Mouse (Mus musculus) liver, adult 2 months (tissue): ENCODE data around the gene Olfr774. TPM values are rescaled to one million over a fixed set of nuclear protein-coding genes. Genes with fewer than 3 reads are reported as not detected.
"Not testable (repeated sequence)": the region's sequence is repeated elsewhere in the genome, so short reads cannot be mapped to it uniquely, and the experiment has no call there.

ENCODE experiments used
- DNase-seq: peaks from one replicate; pipeline ENCODE4 v3.0.0-alpha.2; 2011; ENCODE audit warnings: low read depth, low spot score; ENCODE audit errors: extremely low read depth
- H3K27ac ChIP-seq: fragments of 200-500 bp; replicated peaks from 2 replicates; pipeline ENCODE4 v1.5.1; 2012; ENCODE audit warnings: low read depth, mild to moderate bottlenecking, control low read depth, inconsistent platforms, low read length; ENCODE audit not compliant: insufficient read depth
- H3K27me3 ChIP-seq: fragments of 200-500 bp; 2 replicates; pipeline ENCODE4 v1.6.1; 2012; ENCODE audit warnings: mild to moderate bottlenecking, moderate library complexity, low read length, inconsistent platforms; ENCODE audit not compliant: control insufficient read depth, insufficient read depth
- H3K36me3 ChIP-seq: fragments of 200-500 bp; 2 replicates; pipeline ENCODE4 v1.6.1; 2012; ENCODE audit warnings: low read length, inconsistent platforms; ENCODE audit not compliant: control insufficient read depth, insufficient read depth
- H3K4me1 ChIP-seq: fragments of 200-500 bp; 2 replicates; pipeline ENCODE4 v1.6.1; 2011; ENCODE audit warnings: low read length; ENCODE audit not compliant: control insufficient read depth, insufficient read depth
- H3K4me3 ChIP-seq: fragments of 200-500 bp; 2 replicates; pipeline ENCODE4 v1.5.1; 2011; ENCODE audit warnings: low read depth, mild to moderate bottlenecking, control low read depth, low read length, moderate library complexity; ENCODE audit not compliant: insufficient read depth
- H3K79me2 ChIP-seq: fragments of 200-500 bp; 2 replicates; pipeline ENCODE4 v1.6.1; 2012; ENCODE audit warnings: inconsistent platforms, mild to moderate bottlenecking, low read length, moderate library complexity; ENCODE audit not compliant: control insufficient read depth, insufficient read depth
- H3K9ac ChIP-seq: fragments of 200-500 bp; 2 replicates; pipeline ENCODE4 v1.6.1; 2012; ENCODE audit warnings: low read depth, mild to moderate bottlenecking, control low read depth, inconsistent platforms, low read length
- CTCF ChIP-seq: fragments of 200-500 bp; IDR thresholded peaks from 2 replicates; pipeline ENCODE4 v1.5.1; 2011; ENCODE audit warnings: low read depth, low read length, control low read depth
- POLR2A ChIP-seq: fragments of 200-500 bp; IDR thresholded peaks from 2 replicates; pipeline ENCODE4 v1.6.1; 2011; ENCODE audit warnings: low read length, control low read depth; ENCODE audit not compliant: insufficient read depth; ENCODE audit errors: extremely low read depth
- WGBS: fragments of 180-500 bp; shearing (Covaris S2); methylation state at CpG from one replicate; pipeline ENCODE4 v1.1.7; 2018; 5-methylcytosine and 5-hydroxymethylcytosine counted together
- polyA plus RNA-seq: library from polyadenylated mRNA; depleted of rRNA; stranded (reverse); fragments of >200 nt; gene quantifications from 2 replicates; pipeline ENCODE4 v1.2.3, GENCODE M21; 2012; rRNA removed
- total RNA-seq: library from RNA; depleted of rRNA; stranded (reverse); fragments of >200 nt; gene quantifications from 2 replicates; pipeline ENCODE4 v1.2.3, GENCODE M21; 2014; rRNA removed

Olfr774 gene
- total RNA-seq (not detected in 2 replicates), polyA plus RNA-seq (not detected in 2 replicates)

GRCm38 (mm10) chr10:129235904-129236303 lies at the start of gene Olfr774:
Gene Olfr774 (plus strand): TSS chr10:129236204.
- H3K27ac ChIP-seq: no peak within 1 kb of the TSS
- no peak for DNase-seq
- WGBS: 54% methylated on average over 2 of the region's 2 CpGs

DNA sequence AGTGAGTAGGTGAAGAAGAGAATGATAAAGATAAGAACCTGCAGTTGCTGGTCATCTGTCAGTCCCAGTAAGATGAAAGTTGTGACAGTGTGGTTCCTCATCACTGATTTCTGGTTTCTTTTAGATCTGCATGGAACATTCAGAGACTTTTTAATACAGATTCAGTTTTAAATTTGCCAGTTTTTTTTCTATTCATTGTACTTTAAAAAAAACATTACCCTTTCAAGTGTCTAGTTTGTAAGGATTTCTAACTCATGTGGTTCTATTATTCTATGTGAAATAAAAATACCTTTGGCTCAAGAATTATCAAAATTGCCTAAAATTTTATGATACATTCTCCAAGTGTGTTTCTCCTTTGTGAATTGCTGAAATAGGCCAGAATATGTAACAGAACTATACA lies 48.7 kb upstream of the Olfr774 start, which contains the start of gene Olfr773:
Olfr773 (minus strand) TSS at position 101 of the 400 bp plus-strand sequence.
- H3K4me3 ChIP-seq, H3K4me1 ChIP-seq, H3K27me3 ChIP-seq, DNase-seq, H3K27ac ChIP-seq, H3K9ac ChIP-seq, H3K79me2 ChIP-seq, H3K36me3 ChIP-seq: not testable (repeated sequence)

More at GRCm38 (mm10) chr10:129235904-129236303, at the start of gene Olfr774:
- no peak within 1 kb of the TSS for H3K9ac ChIP-seq
- H3K4me1 ChIP-seq: no peaks in the 10 kb centered on the region
- no peaks in the 10 kb centered on the region for H3K79me2 ChIP-seq
- H3K4me3 ChIP-seq: no peak within 1 kb of the TSS
- TF ChIP-seq POLR2A (no peak), CTCF (no peak)
- H3K36me3 ChIP-seq: no peaks in the 10 kb centered on the region
- H3K27me3 ChIP-seq: no peaks in the 10 kb centered on the region

DNA sequence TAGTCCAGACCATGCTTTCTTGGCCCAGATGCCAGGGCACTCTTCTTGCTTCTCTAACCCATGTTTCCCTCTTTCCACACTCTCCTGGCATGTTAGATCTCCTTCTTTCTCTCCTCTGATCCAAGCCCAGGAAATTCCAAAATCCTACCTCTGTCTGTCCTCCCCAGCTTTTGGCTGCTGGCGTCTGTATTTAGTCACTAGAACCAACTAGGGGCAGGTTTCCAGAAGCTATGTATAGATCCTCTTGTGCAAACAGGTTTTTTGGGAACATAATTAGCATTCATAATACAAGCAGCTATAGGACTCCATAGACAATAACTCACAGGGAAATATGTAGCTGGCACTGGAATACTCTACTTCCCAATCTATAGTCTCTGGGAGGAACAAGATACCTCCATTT lies 5.3 kb upstream of the Olfr774 start:
- no peaks in the 10 kb centered on the region for H3K36me3 ChIP-seq
- no peak for DNase-seq
- no peak overlapping the region for H3K9ac ChIP-seq
- no peaks in the 10 kb centered on the region for H3K27me3 ChIP-seq
- no peak overlapping the region for H3K27ac ChIP-seq
- 59% methylated on average over 1 of the region's 1 CpGs for WGBS
- H3K4me1 ChIP-seq: no peaks in the 10 kb centered on the region
- TF ChIP-seq CTCF: no peak
- no peak for TF ChIP-seq POLR2A
- H3K79me2 ChIP-seq: no peaks in the 10 kb centered on the region
- H3K4me3 ChIP-seq: no peak overlapping the region

DNA sequence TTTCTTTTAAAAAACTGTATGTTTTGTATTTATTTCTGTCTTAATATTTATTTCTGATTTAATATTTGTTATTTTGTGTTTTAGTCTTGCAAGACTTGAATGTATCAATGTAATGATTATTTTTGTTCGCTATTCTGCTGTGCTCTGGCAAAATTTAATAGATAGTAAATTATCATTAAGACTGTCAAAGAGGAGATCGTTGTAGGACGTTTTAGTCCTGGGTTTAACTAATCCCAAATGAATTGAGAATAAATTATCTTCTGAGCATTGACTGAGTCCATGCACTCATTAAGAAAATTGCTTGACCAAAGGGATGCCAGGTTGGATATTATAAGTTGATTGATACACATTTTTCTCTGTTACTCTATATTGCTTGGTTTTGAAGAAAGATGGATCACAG lies 12.1 kb downstream of the Olfr774 start, which contains the start of gene Olfr775:
Olfr775 (plus strand) TSS at position 301 of the 400 bp plus-strand sequence.
- DNase-seq: no peak
- WGBS: 68% methylated on average over 3 of the region's 3 CpGs
- Histone ChIP-seq H3K27ac (no peak within 1 kb of the TSS), H3K27me3 (no peaks in the 10 kb centered on the region), H3K36me3 (no peaks in the 10 kb centered on the region), H3K4me1 (no peaks in the 10 kb centered on the region), H3K79me2 (no peaks in the 10 kb centered on the region), H3K9ac (no peak within 1 kb of the TSS), H3K4me3 (no peak within 1 kb of the TSS)
- no peak for TF ChIP-seq POLR2A

- H3K79me2 ChIP-seq: no peaks in the 10 kb centered on the region
- no peak within 1 kb of the TSS for H3K9ac ChIP-seq
- H3K36me3 ChIP-seq: no peaks in the 10 kb centered on the region
- no peaks in the 10 kb centered on the region for H3K4me1 ChIP-seq
- no peaks in the 10 kb centered on the region for H3K27me3 ChIP-seq
- H3K27ac ChIP-seq: no peak within 1 kb of the TSS
- TF ChIP-seq POLR2A: no peak
- no peak for TF ChIP-seq CTCF
- H3K4me3 ChIP-seq: no peak within 1 kb of the TSS
- no peak for DNase-seq
Measured at GRCm38 (mm10) chr10:129258827-129259226, 22.8 kb downstream of the Olfr774 start, which contains the start of gene Olfr776. Gene Olfr776 (plus strand): TSS chr10:129259127.

DNA sequence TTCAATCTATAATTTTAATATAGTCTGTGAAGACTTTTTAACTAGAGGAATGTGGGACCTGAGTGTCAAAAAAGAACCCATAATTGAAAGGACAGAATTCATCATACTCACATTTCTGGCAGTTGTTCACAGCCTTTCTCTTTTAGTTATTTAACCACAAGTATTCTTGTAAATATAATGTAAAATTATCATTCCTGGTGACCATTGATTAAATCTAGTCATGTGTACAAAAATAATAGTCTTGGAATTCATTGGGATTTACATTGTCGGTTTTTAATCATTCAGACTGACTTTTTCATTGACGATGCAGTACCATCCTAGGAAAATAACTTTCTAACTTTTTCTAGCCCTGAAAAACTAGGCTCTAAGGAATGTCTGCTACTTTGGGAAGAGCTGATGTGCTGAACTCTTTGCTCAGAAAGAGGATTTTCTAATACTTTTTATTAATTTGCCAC lies 35.1 kb downstream of the Olfr774 start, which contains the start of gene Olfr777:
Olfr777 (minus strand) TSS at position 405 of the 455 bp plus-strand sequence.
- Histone ChIP-seq H3K4me1 (no peaks in the 10 kb centered on the region), H3K9ac (no peak within 1 kb of the TSS), H3K27ac (no peak within 1 kb of the TSS), H3K36me3 (no peaks in the 10 kb centered on the region), H3K79me2 (no peaks in the 10 kb centered on the region), H3K27me3 (no peaks in the 10 kb centered on the region), H3K4me3 (no peak within 1 kb of the TSS)
- WGBS: 85% methylated on average over 2 of the region's 2 CpGs
- no peak for DNase-seq
- TF ChIP-seq POLR2A: no peak
- TF ChIP-seq CTCF: no peak

Other genes starting within 250 kb of the Olfr774 start
- 0.07 TPM in 1 of 2 replicates, not detected in the other for gene Olfr9, start 246.8 kb upstream of the Olfr774 start, total RNA-seq
- 0.02 TPM in 1 of 2 replicates, not detected in the other for gene Olfr9, start 246.8 kb upstream of the Olfr774 start, polyA plus RNA-seq
- gene Olfr763, start 225.4 kb upstream of the Olfr774 start, total RNA-seq: not detected in 2 replicates
- not detected in 2 replicates for gene Olfr763, start 225.4 kb upstream of the Olfr774 start, polyA plus RNA-seq
- not detected in 2 replicates for gene Olfr764-ps1, start 196.3 kb upstream of the Olfr774 start, total RNA-seq
- not detected in 2 replicates for gene Olfr764-ps1, start 196.3 kb upstream of the Olfr774 start, polyA plus RNA-seq
- not detected in 2 replicates for gene Olfr765, start 186.2 kb upstream of the Olfr774 start, total RNA-seq
- gene Olfr765, start 186.2 kb upstream of the Olfr774 start, polyA plus RNA-seq: not detected in 2 replicates
- gene Olfr766-ps1, start 167.2 kb upstream of the Olfr774 start, total RNA-seq: not detected in 2 replicates
- gene Olfr766-ps1, start 167.2 kb upstream of the Olfr774 start, polyA plus RNA-seq: not detected in 2 replicates
- gene Olfr767, start 153.3 kb upstream of the Olfr774 start, total RNA-seq: not detected in 2 replicates
- gene Olfr767, start 153.3 kb upstream of the Olfr774 start, polyA plus RNA-seq: not detected in 2 replicates
- not detected in 2 replicates for gene Olfr768, start 136.8 kb upstream of the Olfr774 start, total RNA-seq
- not detected in 2 replicates for gene Olfr768, start 136.8 kb upstream of the Olfr774 start, polyA plus RNA-seq
- not detected in 2 replicates for gene Olfr769, start 118.3 kb upstream of the Olfr774 start, total RNA-seq
- not detected in 2 replicates for gene Olfr769, start 118.3 kb upstream of the Olfr774 start, polyA plus RNA-seq
- not detected in 2 replicates for gene Olfr770, start 97.2 kb upstream of the Olfr774 start, total RNA-seq
- gene Olfr770, start 97.2 kb upstream of the Olfr774 start, polyA plus RNA-seq: not detected in 2 replicates
- gene Olfr771, start 71.5 kb upstream of the Olfr774 start, total RNA-seq: not detected in 2 replicates
- gene Olfr771, start 71.5 kb upstream of the Olfr774 start, polyA plus RNA-seq: not detected in 2 replicates
- gene Olfr772, start 58.3 kb upstream of the Olfr774 start, total RNA-seq: not detected in 2 replicates
- gene Olfr772, start 58.3 kb upstream of the Olfr774 start, polyA plus RNA-seq: not detected in 2 replicates
- gene Olfr773, start 48.8 kb upstream of the Olfr774 start, total RNA-seq: not detected in 2 replicates
- not detected in 2 replicates for gene Olfr773, start 48.8 kb upstream of the Olfr774 start, polyA plus RNA-seq
- gene Olfr775, start 12.2 kb downstream of the Olfr774 start, total RNA-seq: not detected in 2 replicates
- gene Olfr775, start 12.2 kb downstream of the Olfr774 start, polyA plus RNA-seq: not detected in 2 replicates
- gene Olfr776, start 22.9 kb downstream of the Olfr774 start, total RNA-seq: not detected in 2 replicates
- not detected in 2 replicates for gene Olfr776, start 22.9 kb downstream of the Olfr774 start, polyA plus RNA-seq
- gene Olfr777, start 35.3 kb downstream of the Olfr774 start, total RNA-seq: not detected in 2 replicates
- not detected in 2 replicates for gene Olfr777, start 35.3 kb downstream of the Olfr774 start, polyA plus RNA-seq
- gene Olfr780, start 81.9 kb downstream of the Olfr774 start, total RNA-seq: not detected in 2 replicates
- gene Olfr780, start 81.9 kb downstream of the Olfr774 start, polyA plus RNA-seq: not detected in 2 replicates
- not detected in 2 replicates for gene Olfr781, start 92.7 kb downstream of the Olfr774 start, total RNA-seq
- not detected in 2 replicates for gene Olfr781, start 92.7 kb downstream of the Olfr774 start, polyA plus RNA-seq
- not detected in 2 replicates for gene Olfr782, start 112.6 kb downstream of the Olfr774 start, total RNA-seq
- not detected in 2 replicates for gene Olfr782, start 112.6 kb downstream of the Olfr774 start, polyA plus RNA-seq
- 0.09 and 0.13 TPM in 2 replicates for gene Olfr784, start 147.9 kb downstream of the Olfr774 start, total RNA-seq
- not detected in 2 replicates for gene Olfr784, start 147.9 kb downstream of the Olfr774 start, polyA plus RNA-seq
- gene Olfr785, start 169.2 kb downstream of the Olfr774 start, total RNA-seq: not detected in 2 replicates
- not detected in 2 replicates for gene Olfr785, start 169.2 kb downstream of the Olfr774 start, polyA plus RNA-seq
- gene Olfr786, start 191.1 kb downstream of the Olfr774 start, total RNA-seq: not detected in 2 replicates
- gene Olfr786, start 191.1 kb downstream of the Olfr774 start, polyA plus RNA-seq: not detected in 2 replicates
- gene Olfr787, start 225.7 kb downstream of the Olfr774 start, total RNA-seq: not detected in 2 replicates
- not detected in 2 replicates for gene Olfr787, start 225.7 kb downstream of the Olfr774 start, polyA plus RNA-seq
- not detected in 2 replicates for gene Olfr788, start 234.8 kb downstream of the Olfr774 start, total RNA-seq
- gene Olfr788, start 234.8 kb downstream of the Olfr774 start, polyA plus RNA-seq: not detected in 2 replicates
- not detected in 2 replicates for gene Olfr789, start 248.5 kb downstream of the Olfr774 start, total RNA-seq
- gene Olfr789, start 248.5 kb downstream of the Olfr774 start, polyA plus RNA-seq: not detected in 2 replicates